Mouse (Mus musculus) olfactory bulb, adult 2 months (tissue): ENCODE data around the gene Abraxas2.

Experiments
- CTCF ChIP-seq: fragments of 200-500 bp; IDR thresholded peaks from 2 replicates; pipeline ENCODE4 v1.5.1; 2012; ENCODE audit warnings: low read depth, mild to moderate bottlenecking, low read length, moderate library complexity; ENCODE audit not compliant: insufficient read depth
- POLR2A ChIP-seq: fragments of 200-500 bp; IDR thresholded peaks from 2 replicates; pipeline ENCODE4 v1.6.1; 2012; ENCODE audit warnings: mild to moderate bottlenecking, low read depth, low read length, moderate library complexity; ENCODE audit not compliant: insufficient read depth

- TF ChIP-seq CTCF, result no peak
- TF ChIP-seq POLR2A, result no peak
Observed at GRCm38 (mm10) chr7:132843152-132843551, 15.9 kb upstream of the Abraxas2 start.
